Mouse (Mus musculus): ENCODE data around the gene Cdc34b.
"Not testable (repeated sequence)": the region's sequence is repeated elsewhere in the genome, so short reads cannot be mapped to it uniquely, and the experiment has no call there.

DNA sequence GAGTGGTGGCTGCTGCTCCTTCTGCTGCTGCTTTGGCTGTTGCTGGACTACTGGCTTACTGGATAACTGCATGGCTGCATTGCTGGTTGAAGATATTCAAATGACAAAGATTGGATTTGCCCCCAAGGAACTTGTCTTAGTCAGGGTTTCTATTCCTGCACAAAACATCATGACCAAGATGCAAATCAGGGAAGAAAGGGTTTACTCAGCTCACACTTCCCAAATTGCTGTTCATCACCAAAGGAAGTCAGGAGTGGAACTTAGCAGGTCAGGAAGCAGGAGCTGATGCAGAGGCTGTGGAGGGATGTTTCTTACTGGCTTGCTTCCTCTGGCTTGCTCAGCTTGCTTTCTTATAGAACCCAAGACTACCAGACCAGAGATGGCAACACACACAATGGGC, 49.1 kb upstream of the Cdc34b start:
- TF ChIP-seq CTCF (IDR thresholded peaks at IDR 0.05; ENCODE audit: low read depth, low read length); GATA1 (IDR thresholded peaks at IDR 0.05; ENCODE audit: borderline replicate concordance, low read length); TAL1 (conservative IDR thresholded peaks at IDR 0.05; ENCODE audit: low read depth, low read length); POLR2AphosphoS5 (IDR thresholded peaks at IDR 0.05; ENCODE audit: insufficient replicate concordance, low read depth, low read length): not testable (repeated sequence)

Data from G1E (cell line).